Mouse (Mus musculus): ENCODE measurements around the gene Agpat4. TPM values are rescaled to one million over a fixed set of nuclear protein-coding genes. Genes with fewer than 3 reads are reported as not detected.
"Not testable (repeated sequence)": the region's sequence is repeated elsewhere in the genome, so short reads cannot be mapped to it uniquely, and the experiment has no call there.

Agpat4 gene
- polyA plus RNA-seq, 1 experiment: 56.1 TPM

DNA sequence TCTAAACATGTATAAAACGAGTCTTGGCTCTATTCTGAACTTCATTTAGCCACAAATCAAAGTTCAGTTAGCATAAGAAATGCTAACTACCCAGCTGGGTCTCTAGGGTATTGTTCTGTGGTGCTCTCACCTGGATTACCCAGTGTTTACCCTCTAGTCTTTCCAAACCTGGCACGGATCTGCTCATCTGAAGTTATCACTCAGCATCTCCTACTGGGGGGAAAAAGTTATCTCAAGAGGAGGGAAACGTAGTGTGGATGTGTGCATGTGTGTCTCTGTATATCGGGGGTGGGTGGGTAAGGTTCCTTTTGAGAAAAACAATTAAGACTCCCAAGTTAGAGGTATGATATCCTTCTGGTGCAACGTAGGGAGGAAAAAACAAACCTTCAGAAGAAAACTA lies 1.8 kb downstream of the Agpat4 start:
- Histone ChIP-seq H3K4me1 (ENCODE audit: control insufficient read depth, insufficient read depth, low read length) (peaks cover 7% of the 10 kb centered on the region), H3K27ac (ENCODE audit: insufficient read depth, low read length) (no peak overlapping the region), H3K4me3 (ENCODE audit: insufficient read depth, low read length) (peak overlapping the region; percentile 88)
- no peak for TF ChIP-seq POLR2A (IDR thresholded peaks at IDR 0.05; ENCODE audit: extremely low read depth, insufficient read depth, low read length)
- no peak for TF ChIP-seq CTCF (IDR thresholded peaks at IDR 0.05; ENCODE audit: extremely low read depth, insufficient read depth, low read length)

DNA sequence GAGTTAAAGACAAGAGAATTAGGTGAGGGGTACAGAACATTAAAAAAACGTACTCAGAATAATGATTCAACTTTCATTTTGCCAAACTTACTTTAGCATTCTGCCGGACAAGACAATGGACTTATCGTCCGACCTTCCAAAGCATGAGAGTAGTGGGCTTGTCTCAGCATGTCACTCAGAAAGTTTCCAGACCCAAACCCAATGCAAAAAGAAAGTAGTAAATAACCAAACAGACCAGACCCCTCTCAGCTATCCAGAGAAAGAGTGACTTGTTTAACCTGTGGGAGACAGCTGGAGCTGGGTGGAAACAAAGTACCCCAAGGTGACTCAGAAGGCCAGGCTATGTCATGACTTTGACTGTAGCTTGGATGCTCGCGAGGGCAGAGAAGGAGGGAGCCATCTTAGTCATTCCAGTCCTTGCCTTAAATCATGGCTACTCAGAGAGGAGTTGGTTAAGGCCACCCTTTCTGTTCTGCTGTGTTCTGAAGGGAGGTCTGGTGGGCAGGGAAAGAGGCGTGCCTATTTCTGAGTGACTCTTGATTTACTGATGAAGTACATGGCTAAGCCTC lies 2.8 kb downstream of the Agpat4 start:
- no peak overlapping the region for H3K27ac ChIP-seq (ENCODE audit: insufficient read depth, low read length)
- peaks cover 7% of the 10 kb centered on the region for H3K4me1 ChIP-seq (ENCODE audit: control insufficient read depth, insufficient read depth, low read length)
- H3K4me3 ChIP-seq (ENCODE audit: insufficient read depth, low read length): no peak overlapping the region; the same call in 1 of the 2 replicates
- TF ChIP-seq POLR2A (IDR thresholded peaks at IDR 0.05; ENCODE audit: extremely low read depth, insufficient read depth, low read length) (no peak), CTCF (IDR thresholded peaks at IDR 0.05; ENCODE audit: extremely low read depth, insufficient read depth, low read length) (no peak)

DNA sequence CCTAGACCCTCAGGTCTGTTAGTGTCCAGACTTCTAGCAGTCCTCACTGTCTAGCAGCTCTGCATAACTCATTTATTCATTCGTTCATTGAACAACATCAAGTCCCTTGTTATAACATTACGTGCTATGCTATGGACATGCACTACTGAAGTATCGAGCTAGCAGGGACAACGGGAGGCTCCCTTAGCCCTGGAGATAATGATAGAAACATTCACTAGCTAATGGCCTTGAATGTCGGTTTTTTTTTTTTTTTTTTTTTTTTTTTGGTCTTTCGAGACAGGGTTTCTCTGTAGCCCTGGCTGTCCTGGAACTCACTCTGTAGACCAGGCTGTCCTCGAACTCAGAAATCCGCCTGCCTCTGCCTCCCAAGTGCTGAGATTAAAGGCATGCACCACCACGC lies 3.8 kb downstream of the Agpat4 start:
- H3K4me3 ChIP-seq (ENCODE audit: insufficient read depth, low read length); H3K4me1 ChIP-seq (ENCODE audit: control insufficient read depth, insufficient read depth, low read length); H3K27ac ChIP-seq (ENCODE audit: insufficient read depth, low read length): not testable (repeated sequence)

DNA sequence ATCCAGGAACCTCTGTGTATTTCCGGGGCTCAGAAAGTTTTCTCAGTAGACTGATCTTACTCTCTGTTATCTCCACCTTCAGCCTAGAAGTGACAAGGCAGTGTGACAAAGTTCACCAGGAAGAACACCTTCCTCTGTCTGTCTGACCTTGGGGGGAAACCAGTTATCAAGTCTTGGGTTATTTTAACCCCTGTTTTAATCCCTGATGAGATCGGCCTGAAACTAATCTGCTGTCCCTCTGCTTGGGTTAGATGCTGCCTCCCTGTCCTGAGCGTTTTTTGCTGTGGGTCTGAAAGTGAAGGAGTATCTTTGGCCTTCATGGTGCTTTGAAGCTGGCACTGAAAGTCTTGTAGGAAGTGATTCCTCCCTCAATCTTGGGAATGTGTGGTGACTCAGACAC lies 4.7 kb downstream of the Agpat4 start:
- H3K27ac ChIP-seq (ENCODE audit: insufficient read depth, low read length): no peak overlapping the region
- H3K4me3 ChIP-seq (ENCODE audit: insufficient read depth, low read length): no peak overlapping the region
- TF ChIP-seq POLR2A (IDR thresholded peaks at IDR 0.05; ENCODE audit: extremely low read depth, insufficient read depth, low read length) (no peak), CTCF (IDR thresholded peaks at IDR 0.05; ENCODE audit: extremely low read depth, insufficient read depth, low read length) (no peak)
- H3K4me1 ChIP-seq (ENCODE audit: control insufficient read depth, insufficient read depth, low read length): peaks cover 5% of the 10 kb centered on the region

GRCm38 (mm10) chr17:12127056-12127455 lies 8.6 kb downstream of the Agpat4 start:
- H3K4me1 ChIP-seq (ENCODE audit: control insufficient read depth, insufficient read depth, low read length): peaks cover 5% of the 10 kb centered on the region; the same call in 1 of the 2 replicates
- no peak overlapping the region for H3K27ac ChIP-seq (ENCODE audit: insufficient read depth, low read length)
- TF ChIP-seq POLR2A (IDR thresholded peaks at IDR 0.05; ENCODE audit: extremely low read depth, insufficient read depth, low read length): no peak
- no peak for TF ChIP-seq CTCF (IDR thresholded peaks at IDR 0.05; ENCODE audit: extremely low read depth, insufficient read depth, low read length)
- no peak overlapping the region for H3K4me3 ChIP-seq (ENCODE audit: insufficient read depth, low read length)

DNA sequence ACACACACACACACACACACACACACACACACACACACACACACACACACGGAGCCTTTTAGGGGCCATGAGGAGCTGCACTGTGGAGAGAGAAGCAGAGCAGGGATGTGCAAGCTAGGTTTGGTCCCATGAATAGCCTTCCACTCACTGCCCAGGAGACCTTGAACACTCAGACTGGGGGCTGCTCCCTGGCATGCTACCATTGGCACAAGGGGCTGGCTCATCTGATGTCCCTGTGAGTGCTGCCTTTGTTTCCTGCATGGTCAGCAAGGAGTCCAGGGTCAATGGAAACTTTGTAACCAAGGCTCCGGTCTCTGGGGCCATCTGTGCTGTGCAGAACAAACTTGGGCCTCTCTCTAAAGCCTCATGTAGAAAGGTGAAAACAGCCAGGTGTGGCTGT lies 10.5 kb downstream of the Agpat4 start:
- TF ChIP-seq POLR2A (IDR thresholded peaks at IDR 0.05; ENCODE audit: extremely low read depth, insufficient read depth, low read length) (no peak), CTCF (IDR thresholded peaks at IDR 0.05; ENCODE audit: extremely low read depth, insufficient read depth, low read length) (no peak)
- H3K27ac ChIP-seq (ENCODE audit: insufficient read depth, low read length): no peak overlapping the region
- H3K4me1 ChIP-seq (ENCODE audit: control insufficient read depth, insufficient read depth, low read length): peaks cover 3% of the 10 kb centered on the region
- no peak overlapping the region for H3K4me3 ChIP-seq (ENCODE audit: insufficient read depth, low read length)

GRCm38 (mm10) chr17:12131171-12131570 lies 12.7 kb downstream of the Agpat4 start:
- no peak overlapping the region for H3K4me3 ChIP-seq (ENCODE audit: insufficient read depth, low read length)
- H3K4me1 ChIP-seq (ENCODE audit: control insufficient read depth, insufficient read depth, low read length): peaks cover 5% of the 10 kb centered on the region
- H3K27ac ChIP-seq (ENCODE audit: insufficient read depth, low read length): no peak overlapping the region
- TF ChIP-seq CTCF (IDR thresholded peaks at IDR 0.05; ENCODE audit: extremely low read depth, insufficient read depth, low read length) (no peak), POLR2A (IDR thresholded peaks at IDR 0.05; ENCODE audit: extremely low read depth, insufficient read depth, low read length) (no peak)

DNA sequence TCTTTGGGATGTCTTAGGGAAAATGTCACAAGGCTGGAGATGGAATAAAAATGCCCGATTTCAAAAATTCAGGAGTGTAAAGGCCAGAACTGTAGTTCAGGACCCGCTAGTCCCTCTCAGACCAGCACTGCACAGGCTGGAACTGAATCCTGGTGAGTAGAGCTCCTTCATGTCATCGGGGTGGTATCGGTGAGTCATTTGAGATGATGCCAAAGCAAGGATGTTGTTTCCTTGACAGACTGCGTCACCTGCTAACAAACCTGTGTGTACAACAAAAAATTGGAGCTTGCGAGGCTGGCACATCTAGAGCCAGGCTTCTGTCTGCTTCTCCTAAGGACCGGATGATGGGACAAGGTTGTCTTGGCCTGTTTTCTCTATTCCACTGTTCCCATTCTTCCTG lies 13.1 kb downstream of the Agpat4 start:
- no peak overlapping the region for H3K4me3 ChIP-seq (ENCODE audit: insufficient read depth, low read length)
- no peak overlapping the region for H3K27ac ChIP-seq (ENCODE audit: insufficient read depth, low read length)
- peaks cover 5% of the 10 kb centered on the region for H3K4me1 ChIP-seq (ENCODE audit: control insufficient read depth, insufficient read depth, low read length)
- TF ChIP-seq CTCF (IDR thresholded peaks at IDR 0.05; ENCODE audit: extremely low read depth, insufficient read depth, low read length): no peak
- TF ChIP-seq POLR2A (IDR thresholded peaks at IDR 0.05; ENCODE audit: extremely low read depth, insufficient read depth, low read length): no peak

GRCm38 (mm10) chr17:12132904-12133303 lies 14.4 kb downstream of the Agpat4 start:
- no peak overlapping the region for H3K4me3 ChIP-seq (ENCODE audit: insufficient read depth, low read length)
- H3K4me1 ChIP-seq (ENCODE audit: control insufficient read depth, insufficient read depth, low read length): peaks cover 5% of the 10 kb centered on the region
- TF ChIP-seq CTCF (IDR thresholded peaks at IDR 0.05; ENCODE audit: extremely low read depth, insufficient read depth, low read length) (no peak), POLR2A (IDR thresholded peaks at IDR 0.05; ENCODE audit: extremely low read depth, insufficient read depth, low read length) (no peak)
- no peak overlapping the region for H3K27ac ChIP-seq (ENCODE audit: insufficient read depth, low read length)

DNA sequence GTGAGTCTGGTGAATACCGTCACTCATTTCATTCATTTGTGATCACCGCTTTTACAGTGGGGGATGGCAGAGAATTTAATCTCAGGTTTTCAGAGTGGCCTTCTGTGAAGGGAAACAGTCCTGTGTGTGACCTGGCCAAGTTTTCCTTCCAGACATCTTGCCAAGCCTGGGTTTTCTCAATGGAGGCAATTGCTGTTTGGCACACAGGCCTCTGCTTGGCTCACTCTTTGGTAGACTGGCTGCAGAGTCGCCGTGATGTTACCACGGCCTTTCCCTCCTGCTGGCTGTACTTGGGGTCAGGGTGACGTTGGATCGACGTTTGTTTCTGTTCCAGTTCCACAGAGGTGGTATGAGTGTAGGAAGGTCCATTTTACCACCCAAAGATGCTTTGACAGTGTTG lies 15.5 kb downstream of the Agpat4 start:
- Histone ChIP-seq H3K4me3 (ENCODE audit: insufficient read depth, low read length) (no peak overlapping the region), H3K27ac (ENCODE audit: insufficient read depth, low read length) (no peak overlapping the region), H3K4me1 (ENCODE audit: control insufficient read depth, insufficient read depth, low read length) (peaks cover 3% of the 10 kb centered on the region)
- TF ChIP-seq CTCF (IDR thresholded peaks at IDR 0.05; ENCODE audit: extremely low read depth, insufficient read depth, low read length): no peak
- TF ChIP-seq POLR2A (IDR thresholded peaks at IDR 0.05; ENCODE audit: extremely low read depth, insufficient read depth, low read length): no peak
